Mouse (Mus musculus) macrophage (primary cell): Measurements from ENCODE around the gene Zbtb12. TPM values are rescaled to one million over a fixed set of nuclear protein-coding genes. Genes with fewer than 3 reads are reported as not detected.
"Not testable (repeated sequence)": the region's sequence is repeated elsewhere in the genome, so short reads cannot be mapped to it uniquely, and the experiment has no call there.

Source experiments
- H3K27ac ChIP-seq: fragments of 350-480 bp; formaldehyde crosslinking; 2 replicates; pipeline ENCODE4 v1.9.0; 2021
- H3K36me3 ChIP-seq: fragments of 350-480 bp; formaldehyde crosslinking; 2 replicates; pipeline ENCODE4 v1.9.0; 2021; ENCODE audit errors: inconsistent target
- H3K4me3 ChIP-seq: fragments of 350-480 bp; formaldehyde crosslinking; 2 replicates; pipeline ENCODE4 v1.9.0; 2021; ENCODE audit errors: inconsistent target
- H3K79me2 ChIP-seq: fragments of 350-480 bp; formaldehyde crosslinking; 2 replicates; pipeline ENCODE4 v1.9.0; 2021; ENCODE audit errors: inconsistent target
- WGBS: methylation state at CpG from one replicate; pipeline ENCODE4 v1.1.7; 2026; ENCODE audit warnings: inconsistent platforms; ENCODE audit not compliant: missing documents; 5-methylcytosine and 5-hydroxymethylcytosine counted together
- polyA plus RNA-seq: library from polyadenylated mRNA; stranded (reverse); fragments of 250-400 nt; gene quantifications from 3 replicates; pipeline ENCODE4 v1.2.4, GENCODE M21; 2018; ENCODE audit warnings: inconsistent platforms

The Zbtb12 gene
- polyA plus RNA-seq, 1 experiment from 2014 or later = 5.4 TPM

- H3K36me3 ChIP-seq = peaks cover 47% of the 10 kb centered on the region
- not testable (repeated sequence) for H3K27ac ChIP-seq, H3K4me3 ChIP-seq
- peaks cover 46% of the 10 kb centered on the region for H3K79me2 ChIP-seq
- 88% methylated on average over 3 of the region's 10 CpGs for whole genome bisulfite sequencing
Observed at GRCm38 (mm10) chr17:34901948-34902347, 22.7 kb downstream of the Zbtb12 start.

GRCm38 (mm10) chr17:34902895-34903294 lies 23.6 kb downstream of the Zbtb12 start:
- Histone ChIP-seq H3K36me3 (peaks cover 57% of the 10 kb centered on the region), H3K27ac (no peak overlapping the region), H3K79me2 (peaks cover 46% of the 10 kb centered on the region), H3K4me3 (no peak overlapping the region)
- WGBS = 94% methylated on average over 9 of the region's 9 CpGs

- Histone ChIP-seq H3K79me2 (no peaks in the 10 kb centered on the region), H3K27ac (no peak overlapping the region), H3K36me3 (peaks cover 68% of the 10 kb centered on the region), H3K4me3 (no peak overlapping the region)
- 92% methylated on average over 10 of the region's 10 CpGs for WGBS
Observed at GRCm38 (mm10) chr17:34910982-34911381, 31.7 kb downstream of the Zbtb12 start.

- no peak overlapping the region for H3K4me3 ChIP-seq
- 55% methylated on average over 5 of the region's 5 CpGs for WGBS
- H3K36me3 ChIP-seq = peaks cover 61% of the 10 kb centered on the region
Observed at GRCm38 (mm10) chr17:34911945-34912351, 32.7 kb downstream of the Zbtb12 start.

GRCm38 (mm10) chr17:34913930-34914665 lies 34.8 kb downstream of the Zbtb12 start, which contains the start of gene Slc44a4:
Gene Slc44a4, plus strand, starts transcription at chr17:34914466.
- no peak within 1 kb of the TSS for H3K4me3 ChIP-seq
- WGBS = 71% methylated on average over 18 of the region's 18 CpGs
- peaks cover 39% of the 10 kb centered on the region for H3K36me3 ChIP-seq
- no peaks in the 10 kb centered on the region for H3K79me2 ChIP-seq
- H3K27ac ChIP-seq = no peak within 1 kb of the TSS

More at GRCm38 (mm10) chr17:34911945-34912351, 32.7 kb downstream of the Zbtb12 start:
- Histone ChIP-seq H3K79me2 (no peaks in the 10 kb centered on the region), H3K27ac (no peak overlapping the region)

- peaks cover 28% of the 10 kb centered on the region for H3K36me3 ChIP-seq
- WGBS = 27% methylated on average over 11 of the region's 11 CpGs
- no peak overlapping the region for H3K4me3 ChIP-seq
- no peaks in the 10 kb centered on the region for H3K79me2 ChIP-seq
- no peak overlapping the region for H3K27ac ChIP-seq
Observed at GRCm38 (mm10) chr17:34915410-34915831, 36.1 kb downstream of the Zbtb12 start.

GRCm38 (mm10) chr17:34916316-34916715 lies 37.0 kb downstream of the Zbtb12 start:
- Histone ChIP-seq H3K79me2 (no peaks in the 10 kb centered on the region), H3K36me3 (peaks cover 21% of the 10 kb centered on the region; the same call in 1 of the 2 replicates)
- WGBS = 98% methylated on average over 5 of the region's 5 CpGs

GRCm38 (mm10) chr17:34917188-34917587 lies 37.9 kb downstream of the Zbtb12 start:
- peaks cover 13% of the 10 kb centered on the region; the same call in 1 of the 2 replicates for H3K36me3 ChIP-seq
- H3K27ac ChIP-seq = no peak overlapping the region
- H3K4me3 ChIP-seq = no peak overlapping the region
- WGBS = 68% methylated on average over 9 of the region's 9 CpGs
- H3K79me2 ChIP-seq = no peaks in the 10 kb centered on the region

More at GRCm38 (mm10) chr17:34916316-34916715, 37.0 kb downstream of the Zbtb12 start:
- Histone ChIP-seq H3K27ac (no peak overlapping the region), H3K4me3 (no peak overlapping the region)

- H3K4me3 ChIP-seq = no peak overlapping the region
- 80% methylated on average over 6 of the region's 6 CpGs for WGBS
- no peaks in the 10 kb centered on the region for H3K79me2 ChIP-seq
- no peaks in the 10 kb centered on the region for H3K36me3 ChIP-seq
- H3K27ac ChIP-seq = no peak overlapping the region
Observed at GRCm38 (mm10) chr17:34922939-34923338, 43.7 kb downstream of the Zbtb12 start.

GRCm38 (mm10) chr17:34924258-34924657 lies 45.0 kb downstream of the Zbtb12 start:
- WGBS = 86% methylated on average over 1 of the region's 5 CpGs
- Histone ChIP-seq H3K79me2 (no peaks in the 10 kb centered on the region), H3K27ac (peak overlapping the region; percentile 78)

GRCm38 (mm10) chr17:34927306-34928019 lies 48.2 kb downstream of the Zbtb12 start:
- H3K79me2 ChIP-seq = peaks cover 13% of the 10 kb centered on the region
- H3K36me3 ChIP-seq = 0 out of 2 replicates have a peak, but pooled peaks cover under 1% of the 10 kb centered on the region
- no peak overlapping the region for H3K4me3 ChIP-seq
- H3K27ac ChIP-seq = no peak overlapping the region
- 93% methylated on average over 18 of the region's 18 CpGs for WGBS

More at GRCm38 (mm10) chr17:34924258-34924657, 45.0 kb downstream of the Zbtb12 start:
- no peak overlapping the region for H3K4me3 ChIP-seq
- no peaks in the 10 kb centered on the region for H3K36me3 ChIP-seq

GRCm38 (mm10) chr17:34928841-34929240 lies 49.6 kb downstream of the Zbtb12 start:
- Histone ChIP-seq H3K4me3 (no peak overlapping the region), H3K27ac (no peak overlapping the region), H3K79me2 (peaks cover 27% of the 10 kb centered on the region), H3K36me3 (peaks cover 14% of the 10 kb centered on the region; the same call in 1 of the 2 replicates)
- 85% methylated on average over 4 of the region's 4 CpGs for WGBS

- WGBS = under 1% methylated on average over 37 of the region's 38 CpGs
- Histone ChIP-seq H3K79me2 (peaks cover 48% of the 10 kb centered on the region), H3K4me3 (peak within 1 kb of the TSS; percentile 99), H3K27ac (peak within 1 kb of the TSS; percentile 78), H3K36me3 (peaks cover 35% of the 10 kb centered on the region)
Observed at GRCm38 (mm10) chr17:34931061-34931734, 51.9 kb downstream of the Zbtb12 start, which contains the start of gene Neu1. Gene Neu1, plus strand, starts transcription at chr17:34931253.

- Histone ChIP-seq H3K4me3 (peak overlapping the region; percentile 99), H3K36me3 (peaks cover 40% of the 10 kb centered on the region), H3K79me2 (peaks cover 48% of the 10 kb centered on the region), H3K27ac (peak overlapping the region; percentile 78)
- WGBS = 9% methylated on average over 14 of the region's 14 CpGs
Observed at GRCm38 (mm10) chr17:34931735-34932098, 52.4 kb downstream of the Zbtb12 start.
